Mouse (Mus musculus) limb, embryonic 11.5 days (tissue): ENCODE results near the gene Nup93. TPM values are rescaled to one million over a fixed set of nuclear protein-coding genes. Genes with fewer than 3 reads are reported as not detected.

Experiments
- ATAC-seq: fragments of 200-750 bp; cut with Nextera tagmentation; 2 replicates; pipeline ENCODE4 v1.8.0; 2017; ENCODE audit warnings: low read depth; ENCODE audit not compliant: insufficient number of reproducible peaks, low FRiP score, low TSS enrichment
- DNase-seq: peaks from one replicate; pipeline ENCODE4 v3.0.0-alpha.2; 2015; ENCODE audit warnings: low spot score
- H3K27ac ChIP-seq: fragments of 300-500 bp; sonication (generic); replicated peaks from 2 replicates; pipeline ENCODE4 v1.5.1; 2014; ENCODE audit warnings: low read depth, mild to moderate bottlenecking, low read length
- H3K27me3 ChIP-seq: fragments of 300-500 bp; sonication (generic); 2 replicates; pipeline ENCODE4 v1.6.1; 2014; ENCODE audit warnings: mild to moderate bottlenecking, low read length, mixed read lengths; ENCODE audit not compliant: control insufficient read depth, insufficient read depth
- H3K36me3 ChIP-seq: fragments of 300-500 bp; sonication (generic); 2 replicates; pipeline ENCODE4 v1.6.1; 2014; ENCODE audit warnings: mild to moderate bottlenecking, low read length, moderate library complexity, mixed read lengths; ENCODE audit not compliant: control insufficient read depth, insufficient read depth
- H3K4me1 ChIP-seq: fragments of 300-500 bp; sonication (generic); 2 replicates; pipeline ENCODE4 v1.6.1; 2014; ENCODE audit warnings: low read length, mixed read lengths; ENCODE audit not compliant: control insufficient read depth, insufficient read depth
- H3K4me2 ChIP-seq: fragments of 300-500 bp; sonication (generic); 2 replicates; pipeline ENCODE4 v1.6.1; 2014; ENCODE audit warnings: low read depth, mild to moderate bottlenecking, moderate library complexity; ENCODE audit not compliant: severe bottlenecking
- H3K4me3 ChIP-seq: fragments of 300-500 bp; sonication (generic); 2 replicates; pipeline ENCODE4 v1.5.1; 2014; ENCODE audit warnings: low read depth, low read length
- H3K9ac ChIP-seq: fragments of 300-500 bp; sonication (generic); 2 replicates; pipeline ENCODE4 v1.6.1; 2014; ENCODE audit warnings: mild to moderate bottlenecking, low read length
- H3K9me3 ChIP-seq: fragments of 300-500 bp; sonication (generic); 2 replicates; pipeline ENCODE4 v1.6.1; 2016; ENCODE audit warnings: low read length; ENCODE audit not compliant: control insufficient read depth
- WGBS: fragments of 180-500 bp; shearing (Covaris S2); extraction: QIAGEN DNeasy Blood & Tissue Kit; methylation state at CpG from one replicate; pipeline ENCODE4 v1.1.7; 2014; 5-methylcytosine and 5-hydroxymethylcytosine counted together
- polyA plus RNA-seq: library from polyadenylated mRNA; unstranded; fragments of >200 nt; fragmentation: Nextera tagmentation; extraction: Ambion mirVana; gene quantifications from 2 replicates; pipeline ENCODE4 v1.2.1, GENCODE M21; 2014

Gene Nup93
- polyA plus RNA-seq, 1 experiment from 2014 or later = 128 TPM

DNA sequence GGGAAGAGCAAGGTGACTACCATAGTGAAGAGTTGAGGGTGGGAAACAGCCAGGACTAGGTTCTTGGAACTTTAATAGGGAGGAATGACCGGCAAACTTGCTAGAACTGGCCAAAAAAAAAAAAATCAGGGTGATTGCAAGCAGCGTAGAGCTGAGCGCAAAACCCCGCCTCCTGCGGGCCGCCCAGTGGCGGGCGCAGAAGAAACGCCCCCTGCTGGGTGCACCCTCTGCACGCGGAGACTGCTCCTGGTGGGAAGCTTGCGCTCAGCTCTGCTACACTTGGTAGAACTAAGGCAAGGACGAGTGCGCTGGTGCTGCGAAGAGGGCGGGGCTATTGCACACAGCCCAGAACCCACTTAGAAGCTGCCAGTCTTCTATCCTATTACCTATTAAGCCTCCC, 31.2 kb upstream of the Nup93 start:
- WGBS = under 1% methylated on average over 16 of the region's 16 CpGs
- H3K9ac ChIP-seq = no peak overlapping the region
- H3K27ac ChIP-seq = no peak overlapping the region
- peak overlapping the region; percentile 33 for H3K4me2 ChIP-seq
- no peak overlapping the region; the same call in 1 of the 2 replicates for H3K4me3 ChIP-seq
- ATAC-seq = 0 out of 2 replicates have a peak, but pooled peaks have one; percentile 49
- DNase-seq = peak; percentile 80
- no peaks in the 10 kb centered on the region for H3K9me3 ChIP-seq
- peaks cover 19% of the 10 kb centered on the region for H3K4me1 ChIP-seq
- no peaks in the 10 kb centered on the region for H3K36me3 ChIP-seq
- H3K27me3 ChIP-seq = peaks cover 66% of the 10 kb centered on the region

DNA sequence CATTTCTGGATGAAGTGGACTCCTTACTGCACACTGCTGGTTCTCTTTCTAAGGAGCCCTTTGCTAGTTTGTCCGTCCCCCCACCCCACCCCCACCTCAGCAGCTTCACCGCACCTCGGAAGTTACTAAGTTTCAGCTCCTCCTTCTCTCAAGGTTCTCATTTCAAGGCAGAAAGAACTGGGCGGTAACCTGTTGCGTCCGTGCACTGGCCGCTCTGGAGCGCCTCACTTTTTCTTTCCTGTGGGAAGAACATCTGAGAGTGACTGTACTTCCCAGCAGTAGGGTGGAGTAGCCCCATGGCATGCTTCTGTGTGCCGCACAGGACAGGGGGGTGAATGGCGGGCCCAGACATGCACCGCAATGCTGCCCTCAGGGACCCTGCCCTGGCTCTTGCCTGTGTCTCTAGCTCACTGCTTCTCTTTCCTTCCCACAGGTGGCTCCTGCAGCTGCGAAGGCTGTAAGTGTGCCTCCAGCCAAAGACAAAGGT, 30.0 kb upstream of the Nup93 start:
- 17% methylated on average over 12 of the region's 12 CpGs for WGBS
- H3K4me2 ChIP-seq = no peak overlapping the region

DNA sequence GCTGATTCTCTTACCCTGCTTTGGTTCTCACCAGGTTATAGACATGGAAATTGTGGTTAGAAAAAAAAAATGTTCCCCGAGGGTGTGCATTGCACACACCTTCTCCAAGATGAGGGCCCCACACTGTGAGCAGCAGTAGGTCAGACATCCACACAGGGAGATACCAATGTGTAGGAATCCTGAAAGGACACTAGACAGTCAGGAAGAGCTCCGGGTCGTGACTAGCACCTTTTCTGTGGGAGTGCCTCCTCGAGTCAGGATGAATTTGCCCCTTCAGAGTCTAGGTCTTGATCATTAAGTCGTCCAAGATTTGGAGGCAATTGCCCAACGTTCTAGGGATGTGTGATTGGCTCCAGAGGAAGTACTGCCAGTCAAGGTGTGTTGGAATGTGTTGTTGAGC, 28.6 kb upstream of the Nup93 start:
- H3K9me3 ChIP-seq = no peaks in the 10 kb centered on the region
- WGBS = 61% methylated on average over 6 of the region's 6 CpGs
- H3K27me3 ChIP-seq = peaks cover 40% of the 10 kb centered on the region
- H3K27ac ChIP-seq = no peak overlapping the region
- ATAC-seq (no peak), DNase-seq (no peak)
- H3K4me3 ChIP-seq = no peak overlapping the region
- no peaks in the 10 kb centered on the region for H3K36me3 ChIP-seq
- no peak overlapping the region for H3K4me2 ChIP-seq
- peaks cover 14% of the 10 kb centered on the region for H3K4me1 ChIP-seq
- no peak overlapping the region for H3K9ac ChIP-seq

More for the DNA sequence above, 30.0 kb upstream of the Nup93 start:
- H3K27ac ChIP-seq = no peak overlapping the region
- peaks cover 53% of the 10 kb centered on the region for H3K27me3 ChIP-seq
- DNase-seq = no peak
- ATAC-seq = no peak
- H3K36me3 ChIP-seq = no peaks in the 10 kb centered on the region
- H3K4me1 ChIP-seq = peaks cover 19% of the 10 kb centered on the region
- H3K9ac ChIP-seq = no peak overlapping the region
- no peak overlapping the region for H3K4me3 ChIP-seq
- H3K9me3 ChIP-seq = no peaks in the 10 kb centered on the region

DNA sequence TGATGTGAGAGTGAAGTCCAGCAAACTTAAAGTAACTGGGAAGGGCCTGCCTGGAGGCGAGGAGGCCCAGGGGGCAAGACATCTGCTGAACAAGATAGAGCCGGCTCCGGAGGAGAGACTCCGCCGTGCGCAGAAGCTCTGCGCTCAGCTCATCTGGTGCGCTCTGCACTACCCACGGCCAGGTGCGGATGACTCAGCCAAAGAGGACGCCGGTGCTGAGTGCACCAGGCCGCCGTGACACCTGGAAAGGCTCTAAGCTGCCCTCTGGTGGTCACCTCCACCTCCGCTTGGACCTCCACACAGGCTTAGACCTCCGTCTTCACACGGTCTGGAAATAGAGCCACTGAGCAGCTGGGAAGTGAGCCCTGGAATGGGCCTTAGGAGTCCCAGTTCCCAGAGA, 27.8 kb upstream of the Nup93 start:
- ATAC-seq = peak; percentile 61
- DNase-seq = peak; percentile 86
- 3% methylated on average over 17 of the region's 17 CpGs for WGBS
- Histone ChIP-seq H3K36me3 (no peaks in the 10 kb centered on the region), H3K9me3 (no peaks in the 10 kb centered on the region), H3K27ac (no peak overlapping the region), H3K4me3 (no peak overlapping the region), H3K27me3 (peaks cover 39% of the 10 kb centered on the region), H3K4me2 (peak overlapping the region; percentile 13; the same call in 1 of the 2 replicates), H3K9ac (no peak overlapping the region), H3K4me1 (peaks cover 14% of the 10 kb centered on the region)

DNA sequence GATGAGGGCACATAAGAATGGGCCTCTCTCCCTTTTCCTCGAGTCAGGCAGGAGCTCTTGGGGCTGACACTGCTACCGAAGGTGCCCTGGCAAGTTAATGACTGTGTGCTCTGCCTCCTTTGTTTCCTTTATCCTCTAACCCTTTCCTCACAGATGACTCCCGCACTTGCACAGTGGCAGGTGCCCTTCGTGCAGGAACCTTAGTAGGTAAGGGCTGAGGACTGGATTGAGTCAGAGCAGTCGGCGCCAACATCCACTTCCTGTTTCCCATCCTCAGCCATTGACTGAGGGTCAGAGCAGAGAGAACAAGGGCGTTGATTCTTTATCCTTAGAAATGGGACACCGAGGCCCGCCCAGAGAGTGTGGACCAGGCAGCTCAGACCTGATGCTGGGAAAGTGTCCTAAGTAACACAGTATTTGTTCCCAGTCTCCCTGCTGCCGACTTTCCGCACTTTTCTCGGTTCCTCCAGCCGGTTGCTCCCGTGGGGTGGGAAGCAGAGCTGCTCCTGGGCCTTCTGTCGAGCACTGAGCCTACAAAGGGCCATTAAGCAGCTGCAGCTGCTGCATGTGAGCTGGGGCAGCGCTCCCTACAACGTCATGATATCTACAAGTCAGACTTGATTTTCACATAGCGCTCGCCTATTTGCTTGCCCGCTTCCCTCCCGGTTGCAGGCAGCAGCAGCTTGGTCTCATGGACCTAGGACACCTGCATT, 26.9 kb upstream of the Nup93 start:
- Histone ChIP-seq H3K4me2 (no peak overlapping the region), H3K4me3 (no peak overlapping the region), H3K9me3 (no peaks in the 10 kb centered on the region), H3K9ac (no peak overlapping the region), H3K27ac (no peak overlapping the region), H3K27me3 (peaks cover 32% of the 10 kb centered on the region), H3K36me3 (no peaks in the 10 kb centered on the region), H3K4me1 (peaks cover 14% of the 10 kb centered on the region)
- ATAC-seq (no peak), DNase-seq (no peak)
- 33% methylated on average over 21 of the region's 21 CpGs for WGBS

DNA sequence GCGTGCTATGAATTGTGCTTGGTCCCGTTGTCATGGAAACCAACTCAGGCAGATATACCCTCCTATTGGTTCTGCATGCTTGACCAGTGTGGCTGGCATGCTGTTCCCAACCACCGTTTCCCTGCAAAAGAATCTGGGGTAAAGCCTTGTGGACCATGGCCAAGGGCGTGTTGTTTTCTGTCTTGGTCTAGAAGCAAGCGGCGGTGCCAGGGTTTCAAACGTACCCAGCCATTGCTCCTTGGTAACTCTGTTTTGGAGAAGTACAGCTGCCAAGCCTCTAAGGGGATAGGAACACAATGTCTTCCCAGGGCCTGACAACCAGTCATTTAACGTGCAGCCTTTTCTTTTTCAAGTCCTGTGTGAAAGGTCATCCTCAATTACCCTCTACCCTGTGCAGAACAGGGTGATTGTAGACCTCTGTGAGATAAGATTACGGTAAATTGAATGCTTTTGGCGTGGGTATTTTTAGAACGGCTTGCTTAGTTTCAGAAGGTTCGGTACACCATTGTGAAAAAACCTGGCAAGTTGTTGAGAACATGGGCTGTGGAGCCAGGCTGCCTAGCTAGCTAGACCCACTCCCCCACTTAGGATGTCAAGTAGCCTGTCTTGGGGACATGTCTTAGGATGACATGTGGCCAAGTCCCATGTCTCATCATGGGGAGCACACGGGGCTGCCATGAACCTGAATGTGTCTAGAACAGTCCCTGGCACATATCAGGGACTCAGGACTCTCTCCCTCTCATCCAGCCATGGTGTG, 24.9 kb upstream of the Nup93 start:
- Histone ChIP-seq H3K36me3 (no peaks in the 10 kb centered on the region), H3K9ac (no peak overlapping the region), H3K4me1 (peaks cover 6% of the 10 kb centered on the region; the same call in 1 of the 2 replicates), H3K27ac (no peak overlapping the region), H3K27me3 (peaks cover 13% of the 10 kb centered on the region), H3K4me3 (no peak overlapping the region), H3K9me3 (no peaks in the 10 kb centered on the region), H3K4me2 (no peak overlapping the region)
- WGBS = 74% methylated on average over 13 of the region's 13 CpGs
- DNase-seq (no peak), ATAC-seq (no peak)

DNA sequence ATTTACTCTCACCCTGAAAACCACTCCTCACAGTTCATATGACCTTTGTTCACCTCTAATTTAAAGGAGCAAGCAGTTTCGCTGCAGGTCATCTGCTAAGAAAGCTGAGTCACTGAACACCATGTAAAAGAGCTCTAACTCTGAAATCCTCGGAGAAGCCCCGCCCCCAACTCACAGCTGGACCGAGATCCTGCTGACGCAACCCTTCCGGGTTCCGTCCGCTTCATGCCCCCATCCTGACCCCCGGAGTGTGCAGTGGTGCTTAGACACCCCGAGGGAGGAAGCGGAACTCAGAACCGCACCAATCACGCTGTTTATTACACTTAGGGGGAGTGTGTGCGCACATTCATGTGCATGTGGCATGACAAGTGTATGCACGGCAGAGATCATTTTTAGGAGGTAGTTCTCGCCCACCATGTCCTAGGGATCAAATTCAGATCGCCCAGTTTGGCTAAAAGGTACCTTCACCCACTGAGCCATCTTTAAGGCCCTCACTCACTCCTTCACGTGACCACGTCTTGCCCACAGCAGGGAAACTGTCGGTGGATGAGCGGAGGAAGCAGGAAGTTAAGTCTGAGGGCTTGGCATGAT, 23.2 kb upstream of the Nup93 start:
- WGBS = 23% methylated on average over 21 of the region's 21 CpGs
- Histone ChIP-seq H3K4me2 (peak overlapping the region; percentile 32), H3K4me1 (peaks cover 4% of the 10 kb centered on the region; the same call in 1 of the 2 replicates), H3K9me3 (no peaks in the 10 kb centered on the region), H3K4me3 (peak overlapping the region; percentile 17; the same call in 1 of the 2 replicates), H3K27me3 (peaks cover 4% of the 10 kb centered on the region), H3K36me3 (no peaks in the 10 kb centered on the region), H3K9ac (no peak overlapping the region), H3K27ac (no peak overlapping the region)
- ATAC-seq = no peak
- peak; percentile 60 for DNase-seq

DNA sequence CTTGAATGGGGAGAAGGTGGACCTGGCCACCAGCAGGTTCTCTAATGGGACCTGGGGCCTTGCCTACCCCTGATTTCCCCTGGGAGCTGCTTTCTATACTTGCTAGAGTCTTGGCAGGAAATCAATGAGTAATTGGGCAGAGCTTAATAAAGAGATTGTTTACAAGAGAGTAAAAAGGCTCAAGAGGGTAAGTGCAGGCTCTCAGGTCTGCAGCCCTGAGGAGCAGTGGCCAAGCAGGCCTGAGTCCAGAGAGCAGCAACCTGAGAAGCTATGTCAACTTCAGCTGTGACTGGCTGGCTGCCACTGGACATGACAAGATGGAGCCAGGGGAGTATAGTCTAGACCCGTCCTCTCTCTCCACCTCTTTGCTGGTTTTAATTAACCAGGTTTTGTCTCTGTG, 21.4 kb upstream of the Nup93 start:
- ATAC-seq (no peak), DNase-seq (no peak)
- 48% methylated on average over 1 of the region's 1 CpGs for WGBS
- Histone ChIP-seq H3K9me3 (no peaks in the 10 kb centered on the region), H3K27me3 (no peaks in the 10 kb centered on the region), H3K4me1 (no peaks in the 10 kb centered on the region; the same call in 1 of the 2 replicates), H3K4me2 (no peak overlapping the region), H3K36me3 (no peaks in the 10 kb centered on the region), H3K4me3 (no peak overlapping the region), H3K9ac (no peak overlapping the region), H3K27ac (no peak overlapping the region)
